Mouse (Mus musculus) adrenal gland, postnatal 10 days (tissue): ENCODE measurements around the gene Dcp1a. TPM values are rescaled to one million over a fixed set of nuclear protein-coding genes. Genes with fewer than 3 reads are reported as not detected.

Source experiments
- DNase-seq: peaks from one replicate; pipeline ENCODE4 v3.0.0; 2021; ENCODE audit warnings: mixed read lengths
- long read RNA-seq, 2 experiments: library from polyadenylated mRNA; stranded (forward); transcript quantifications; one replicate each; pipeline ENCODE4 v2.0.0; 2021
- total RNA-seq, 2 experiments: library from RNA; stranded (reverse); gene quantifications; 2 replicates each; pipeline ENCODE4 v1.2.3; 2021

The Dcp1a gene
- total RNA-seq = 10 to 100 TPM; 20.8 to 24.6 TPM
- long read RNA-seq, experiment 1, partial matches to known transcripts = 0 of 5 reads
- long read RNA-seq, experiment 1, other reads (novel, unspliced or antisense) = 5 of 5 reads
- long read RNA-seq, experiment 2, full-length matches to known transcripts = 1 of 8 reads
- long read RNA-seq, experiment 2, partial matches to known transcripts = 3 of 8 reads
- long read RNA-seq, experiment 2, other reads (novel, unspliced or antisense) = 4 of 8 reads

DNA sequence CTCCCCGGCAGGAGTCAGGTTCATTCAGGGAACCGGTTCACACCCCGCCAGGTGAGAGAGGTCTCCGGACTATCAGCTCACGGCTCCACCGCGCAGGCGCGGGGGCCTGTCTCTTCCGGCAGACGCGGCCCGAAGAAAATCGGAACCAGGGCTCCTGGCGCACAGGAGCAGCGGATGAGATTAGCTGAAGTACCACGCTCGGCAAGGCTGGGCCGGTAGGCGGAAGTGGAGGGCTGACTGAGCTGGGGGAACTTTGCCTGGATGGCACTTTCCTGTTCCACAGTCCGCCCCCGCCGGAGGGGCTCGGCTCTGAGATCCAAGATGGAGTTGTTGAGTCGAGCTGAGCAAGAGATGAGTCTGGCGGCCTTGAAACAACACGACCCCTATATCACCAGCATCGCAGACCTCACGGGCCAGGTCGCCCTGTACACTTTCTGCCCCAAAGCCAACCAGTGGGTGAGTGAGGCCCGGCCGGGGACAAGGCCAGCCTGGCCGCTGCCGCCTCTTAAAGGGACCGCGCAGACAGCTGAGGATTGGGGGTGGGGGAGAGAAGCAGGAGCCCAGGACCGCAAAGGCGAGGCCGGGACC is at the start of gene Dcp1a:
Gene Dcp1a, plus strand, starts transcription at position 175 of the 588 bp plus-strand sequence.
- peak; percentile 96 for DNase-seq

- no peak for DNase-seq
Observed at GRCm38 (mm10) chr14:30429606-30430005, 49.7 kb upstream of the Dcp1a start.

DNA sequence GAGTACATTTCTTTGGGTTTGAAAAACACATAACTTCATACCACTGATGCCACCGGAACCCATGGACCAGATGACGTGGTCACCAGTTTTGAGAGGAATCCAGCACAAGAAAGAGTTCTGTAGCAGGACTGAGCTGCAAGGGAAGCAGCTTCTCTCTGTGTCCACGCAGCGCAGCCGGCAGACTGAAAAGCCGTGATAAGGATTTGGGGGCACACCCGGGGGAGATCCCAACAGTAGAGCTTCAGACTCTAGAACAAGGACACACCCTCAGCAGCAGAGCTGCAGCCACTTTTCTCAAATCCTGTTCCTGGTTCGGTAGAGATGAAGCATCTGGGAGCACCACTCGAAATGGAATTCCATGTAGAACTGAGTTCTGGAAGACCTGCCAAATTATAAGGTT is 49.3 kb upstream of the Dcp1a start:
- no peak for DNase-seq

GRCm38 (mm10) chr14:30430446-30430845 is 48.9 kb upstream of the Dcp1a start:
- no peak for DNase-seq

GRCm38 (mm10) chr14:30435316-30435715 is 44.0 kb upstream of the Dcp1a start:
- DNase-seq = no peak

- no peak for DNase-seq
Observed at GRCm38 (mm10) chr14:30439915-30440314, 39.4 kb upstream of the Dcp1a start.

DNA sequence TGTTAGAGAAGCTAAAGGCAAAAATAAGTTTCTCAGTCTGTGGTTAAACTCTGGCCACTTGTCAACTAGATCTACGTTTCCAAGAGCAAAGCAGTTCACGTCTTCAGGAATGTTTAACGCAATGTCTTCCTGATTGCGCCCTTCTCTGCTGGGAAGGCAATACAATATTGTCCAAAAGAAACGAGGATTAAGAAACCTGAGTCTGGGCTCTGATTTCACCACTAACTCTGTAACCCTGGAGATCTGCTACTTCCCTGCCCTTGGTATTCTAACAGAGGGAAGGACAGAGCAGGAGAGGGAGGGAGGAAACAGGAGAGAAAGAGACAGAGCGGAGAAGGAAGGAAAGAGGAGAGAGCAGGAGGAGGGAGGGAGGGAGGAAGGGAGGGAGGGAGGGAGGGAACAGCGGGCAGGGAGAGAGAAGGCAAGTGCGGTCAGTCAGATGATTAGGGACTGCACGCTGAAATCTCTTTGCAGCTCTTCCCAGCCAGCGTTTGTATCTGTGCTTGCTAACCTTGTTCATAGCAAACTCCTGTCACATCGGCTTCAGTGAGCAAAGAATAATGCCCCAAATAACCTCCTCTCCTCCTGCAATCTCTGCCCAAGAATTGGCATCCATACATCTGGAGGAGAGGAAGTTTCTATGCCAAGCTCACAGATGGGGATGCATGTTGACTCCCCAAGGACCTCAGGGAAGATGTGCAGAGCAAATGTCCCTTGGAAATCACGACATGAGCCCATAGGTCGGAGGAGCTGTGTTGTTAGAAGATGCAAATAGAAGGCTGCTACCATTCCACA is 23.3 kb upstream of the Dcp1a start:
- peak; percentile 17 for DNase-seq

DNA sequence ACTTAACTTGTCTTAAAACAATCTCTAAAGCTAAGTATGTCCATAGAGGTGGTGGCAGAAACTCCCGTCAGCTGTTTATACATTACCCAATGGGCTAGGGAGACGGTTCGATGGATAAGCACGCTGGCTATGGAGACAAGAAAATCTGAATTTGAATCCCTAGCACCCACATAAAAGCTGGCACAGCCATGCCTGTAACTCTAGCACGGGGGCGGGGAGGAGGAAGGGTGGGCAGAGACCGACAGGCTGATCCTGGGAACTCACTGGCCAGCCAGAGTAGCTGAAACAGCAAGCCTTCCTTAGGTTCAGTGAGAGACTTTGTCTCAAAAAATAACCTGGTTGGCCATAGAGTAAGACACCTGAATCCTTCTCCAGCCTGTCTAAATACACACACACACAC is 21.9 kb upstream of the Dcp1a start:
- DNase-seq = no peak

GRCm38 (mm10) chr14:30457897-30458296 is 21.4 kb upstream of the Dcp1a start:
- peak; percentile 15 for DNase-seq

GRCm38 (mm10) chr14:30458820-30459219 is 20.5 kb upstream of the Dcp1a start:
- DNase-seq = no peak

- peak; percentile 85 for DNase-seq
Observed at GRCm38 (mm10) chr14:30459891-30460523, 19.3 kb upstream of the Dcp1a start.

DNA sequence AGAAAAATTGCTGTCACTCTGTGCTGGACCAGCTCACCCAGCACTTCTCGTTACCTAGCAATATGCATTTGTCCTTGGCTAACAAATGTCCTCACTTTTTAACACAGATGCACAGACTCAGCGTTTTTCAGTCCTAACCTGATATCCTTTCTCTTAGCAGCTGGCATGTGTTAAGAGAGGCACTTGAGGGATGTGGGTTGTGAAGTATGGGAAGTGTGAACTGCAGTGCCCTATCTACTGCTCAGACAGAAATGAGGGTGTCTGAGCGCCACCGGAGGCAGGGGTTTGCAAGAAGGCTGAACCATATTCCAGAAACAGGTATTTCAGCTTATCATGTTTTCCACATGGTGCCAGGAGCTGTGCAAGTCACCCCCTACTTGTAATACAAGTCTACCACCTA is 16.0 kb upstream of the Dcp1a start:
- DNase-seq = no peak

GRCm38 (mm10) chr14:30473605-30474004 is 5.7 kb upstream of the Dcp1a start:
- no peak for DNase-seq

DNA sequence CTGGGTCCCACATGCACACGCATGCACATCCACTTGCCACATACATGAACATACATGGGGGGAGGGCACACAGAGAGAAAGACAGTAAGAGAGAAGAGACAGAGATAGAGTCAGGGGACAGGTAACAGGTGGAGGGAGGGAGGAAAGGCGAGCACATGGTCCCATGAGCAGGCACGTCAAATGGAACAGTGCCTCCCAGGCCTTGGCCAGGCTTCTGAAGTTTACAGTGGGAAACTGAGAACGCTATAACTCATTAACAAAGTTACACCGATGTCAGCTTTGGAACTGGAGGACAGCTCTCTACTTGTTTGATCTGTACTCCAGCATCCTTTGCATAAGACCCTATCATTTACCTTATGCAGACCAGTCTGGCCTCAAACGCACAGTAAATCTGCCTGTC is 4.9 kb upstream of the Dcp1a start:
- DNase-seq = no peak

GRCm38 (mm10) chr14:30491342-30491741 is 12.0 kb downstream of the Dcp1a start, which contains the start of gene Cacna1d:
TSS of gene Cacna1d (minus strand) at chr14:30491455.
- no peak for DNase-seq

DNA sequence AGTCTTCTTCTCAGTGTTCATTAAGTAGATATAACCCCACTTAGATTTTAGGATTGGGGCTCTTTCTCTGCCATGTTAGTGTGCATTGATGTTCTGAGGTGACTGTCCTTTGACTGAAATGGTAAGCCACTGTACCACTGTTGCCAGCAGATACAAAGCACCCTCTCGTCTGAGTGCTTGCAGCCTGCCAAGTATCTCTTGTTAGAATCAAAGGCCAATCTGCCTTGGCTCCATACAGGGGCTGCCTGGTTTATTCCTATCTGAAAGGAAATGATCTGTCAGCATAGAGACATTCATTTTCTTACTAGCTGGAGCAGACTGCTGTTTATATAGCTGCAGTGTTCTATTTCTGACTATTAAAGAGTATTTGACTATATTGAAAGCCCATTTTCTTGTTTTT is 13.9 kb downstream of the Dcp1a start:
- DNase-seq = no peak

DNA sequence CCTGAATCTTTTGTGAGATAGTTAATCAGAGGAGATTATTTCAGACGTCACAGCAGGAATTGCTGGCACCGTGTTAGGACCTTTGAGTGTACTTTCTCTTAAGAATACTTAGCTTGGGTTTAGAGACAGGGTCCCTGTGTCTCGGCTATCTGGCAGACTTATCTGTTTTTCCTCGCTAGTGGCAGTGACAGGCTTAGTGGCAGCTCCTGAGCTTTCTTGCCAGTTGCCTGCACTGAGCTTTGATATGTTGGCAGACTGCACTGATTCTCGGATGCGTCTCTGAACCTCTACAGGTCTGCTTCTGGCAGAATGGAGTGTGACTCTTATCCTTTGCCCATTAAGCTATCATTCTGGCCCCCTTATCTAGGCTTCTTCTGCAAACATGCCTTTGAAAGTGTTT is 15.7 kb downstream of the Dcp1a start:
- DNase-seq = no peak

DNA sequence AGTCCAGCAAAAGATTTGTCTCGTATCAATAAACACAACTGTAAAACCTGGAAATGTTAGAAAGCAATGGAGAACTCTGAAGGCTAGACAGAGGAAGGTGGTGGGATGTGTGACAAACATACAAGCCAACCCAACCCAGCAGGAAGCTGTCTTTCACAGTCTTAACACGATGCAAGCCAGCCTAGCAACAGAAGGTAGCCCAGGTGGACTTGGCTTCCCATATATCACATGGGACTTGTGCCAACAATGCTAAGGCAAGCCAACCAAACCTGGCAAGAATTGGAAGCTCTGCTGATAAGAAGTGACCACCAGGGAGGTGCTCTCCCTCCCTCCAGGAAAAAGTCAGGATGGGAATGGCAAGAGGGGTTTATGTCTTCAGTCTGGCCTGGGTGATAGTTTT is 18.9 kb downstream of the Dcp1a start:
- DNase-seq = no peak

GRCm38 (mm10) chr14:30504990-30505389 is 25.7 kb downstream of the Dcp1a start:
- no peak for DNase-seq

DNA sequence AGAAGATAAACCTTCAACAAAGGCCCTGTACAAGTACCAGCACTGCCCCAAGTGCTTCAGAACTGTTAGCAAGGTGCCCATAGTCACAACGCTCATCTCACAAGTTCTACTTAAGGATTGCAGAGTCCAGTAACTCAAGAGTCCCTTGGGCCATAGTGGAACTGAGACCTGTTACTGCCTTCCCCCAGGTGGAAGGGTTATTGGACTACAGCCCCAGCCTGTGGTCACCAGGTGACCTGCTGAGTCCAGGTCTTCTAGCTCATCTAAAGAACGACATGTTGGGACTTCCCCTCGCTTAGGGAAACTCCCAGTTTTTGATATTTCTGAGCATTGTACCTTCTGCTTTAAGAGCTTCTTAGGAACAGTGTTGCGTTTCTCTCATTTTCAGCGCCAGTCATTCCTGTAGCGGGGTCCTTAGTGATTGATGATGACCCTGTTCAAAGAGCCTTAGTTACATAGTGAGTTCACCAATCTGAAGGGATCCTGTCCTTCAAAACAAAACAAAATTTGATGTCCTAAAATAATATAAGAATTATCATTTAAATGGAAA is 31.0 kb downstream of the Dcp1a start:
- no peak for DNase-seq

DNA sequence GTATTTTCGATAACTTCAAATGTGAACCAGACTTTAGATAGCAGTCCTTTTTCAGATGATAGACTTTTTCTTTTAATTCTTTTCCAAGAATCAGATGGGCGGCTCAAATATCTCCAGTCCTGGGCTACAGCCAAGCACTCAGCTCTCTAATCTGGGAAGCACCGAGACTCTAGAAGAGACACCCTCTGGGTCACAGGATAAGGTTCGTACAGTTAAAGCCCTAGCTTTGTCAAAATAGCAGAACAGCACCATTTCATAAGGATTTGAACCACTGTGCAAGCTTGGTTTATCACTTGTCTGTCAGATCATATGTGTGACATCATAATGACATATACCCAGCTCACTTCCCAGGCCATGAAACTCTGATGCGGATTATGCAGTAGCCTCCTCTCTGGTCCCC is 33.6 kb downstream of the Dcp1a start:
- DNase-seq = no peak

DNA sequence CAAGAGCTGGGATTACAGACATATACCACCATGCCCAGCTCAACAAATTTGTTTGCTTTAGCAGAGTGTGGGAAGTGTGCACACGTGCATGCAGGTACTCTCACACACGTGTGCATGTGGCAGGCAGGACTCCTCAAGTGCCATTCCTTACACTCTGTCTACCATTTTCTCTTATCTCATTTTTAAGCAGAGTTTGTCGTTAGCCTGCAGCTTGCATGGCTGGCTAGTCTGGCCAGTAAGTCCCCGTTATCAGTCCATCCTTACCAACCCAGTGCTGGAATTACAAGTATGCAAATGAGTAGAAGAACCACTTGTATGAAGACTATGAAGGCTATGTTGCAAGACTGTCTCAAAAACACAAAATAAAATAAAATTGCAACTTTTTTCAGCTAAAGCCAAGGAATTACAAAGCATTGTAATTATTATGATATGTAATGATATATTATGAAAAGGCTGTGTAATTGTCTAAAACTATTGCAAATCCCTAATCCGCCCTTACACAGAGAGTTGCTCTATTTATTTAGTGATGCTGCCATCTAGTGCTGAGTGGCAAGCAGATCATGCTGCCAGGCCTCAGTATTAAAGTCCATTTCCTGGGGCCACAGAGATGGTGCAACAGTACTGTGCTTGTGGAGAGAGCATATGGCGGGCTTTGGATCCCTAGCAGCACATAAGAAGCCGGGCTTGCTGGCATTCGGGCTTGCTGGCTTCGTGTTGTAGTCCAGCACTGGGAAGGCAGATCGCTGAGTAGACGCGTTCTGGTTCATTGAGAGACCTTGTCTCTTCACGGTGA is 36.8 kb downstream of the Dcp1a start:
- no peak for DNase-seq
